Mouse (Mus musculus) CH12.LX (cell line): ENCODE data around the gene Dhx16. TPM values are rescaled to one million over a fixed set of nuclear protein-coding genes. Genes with fewer than 3 reads are reported as not detected.

Experiments used
- DNase-seq: peaks from one replicate; pipeline ENCODE4 v3.0.0-alpha.2; 2013; ENCODE audit errors: extremely low read depth
- H3K27ac ChIP-seq: 2 replicates; pipeline ENCODE4 v1.5.1; 2012; ENCODE audit warnings: low read depth, mild to moderate bottlenecking, control low read depth, moderate library complexity; ENCODE audit not compliant: insufficient read depth
- H3K27me3 ChIP-seq: replicated peaks from 2 replicates; pipeline ENCODE3; 2012; ENCODE audit warnings: inconsistent platforms
- H3K36me3 ChIP-seq, 2 experiments: replicated peaks in 1 of 2; 2 replicates each; pipeline versions ENCODE3 to v1.6.1; 2012; ENCODE audit warnings: inconsistent platforms in 1 of 2, low read length in 1 of 2, mild to moderate bottlenecking in 1 of 2, mixed read lengths in 1 of 2, moderate library complexity in 1 of 2; ENCODE audit not compliant: control insufficient read depth in 1 of 2, insufficient read depth in 1 of 2
- H3K4me1 ChIP-seq, 2 experiments: 2 replicates each; pipeline ENCODE4 v1.6.1; 2012; ENCODE audit warnings: inconsistent platforms in 1 of 2, moderate library complexity in 1 of 2; ENCODE audit not compliant: insufficient read depth in 2 of 2, control insufficient read depth in 1 of 2
- H3K4me2 ChIP-seq: 2 replicates; pipeline ENCODE4 v1.6.1; 2012; ENCODE audit warnings: low read depth, mild to moderate bottlenecking, control low read depth; ENCODE audit not compliant: poor library complexity, insufficient read depth, severe bottlenecking
- H3K4me3 ChIP-seq, 3 experiments: fragments of 150-350 bp in 1 of 3; sonication (generic) in 1 of 3; replicated peaks in 1 of 3; 2 replicates each; pipeline versions ENCODE3 to v1.5.1; 2011 to 2012; ENCODE audit warnings: low read depth in 2 of 3, low read length in 2 of 3, mild to moderate bottlenecking in 2 of 3, moderate library complexity in 2 of 3, control low read depth in 1 of 3, improper control_type of control experiment in 1 of 3, inconsistent platforms in 1 of 3, mixed read lengths in 1 of 3; ENCODE audit not compliant: poor library complexity in 1 of 3
- H3K79me2 ChIP-seq: replicated peaks from 2 replicates; pipeline ENCODE4 v1.6.1; 2012; ENCODE audit warnings: mild to moderate bottlenecking, moderate library complexity; ENCODE audit not compliant: control insufficient read depth, poor library complexity, insufficient read depth, severe bottlenecking; ENCODE audit errors: extremely low read depth
- H3K9ac ChIP-seq: 2 replicates; pipeline ENCODE4 v1.6.1; 2012; ENCODE audit warnings: low read depth, mild to moderate bottlenecking, control low read depth, moderate library complexity; ENCODE audit not compliant: insufficient read depth
- H3K9me3 ChIP-seq: replicated peaks from 2 replicates; pipeline ENCODE3; 2012; ENCODE audit warnings: low read length, inconsistent platforms, mixed read lengths
- CHD2 ChIP-seq: IDR thresholded peaks from 2 replicates; pipeline ENCODE4 v1.6.1; 2011; ENCODE audit warnings: low read length, improper control_type of control experiment
- ELF1 ChIP-seq: IDR thresholded peaks from 2 replicates; pipeline ENCODE4 v1.6.1; 2014; ENCODE audit warnings: low read depth, mild to moderate bottlenecking, inconsistent platforms, low read length, improper control_type of control experiment
- ETS1 ChIP-seq: conservative IDR thresholded peaks from 2 replicates; pipeline ENCODE4 v1.6.1; 2012; ENCODE audit warnings: low read depth, mild to moderate bottlenecking, inconsistent platforms, low read length, improper control_type of control experiment, moderate library complexity
- GABPA ChIP-seq: IDR thresholded peaks from 2 replicates; pipeline ENCODE4 v1.6.1; 2012; ENCODE audit warnings: low read depth, low read length, improper control_type of control experiment, inconsistent platforms; ENCODE audit not compliant: insufficient replicate concordance
- JUN ChIP-seq: IDR thresholded peaks from 2 replicates; pipeline ENCODE4 v1.6.1; 2011; ENCODE audit warnings: low read depth, mild to moderate bottlenecking, low read length, improper control_type of control experiment, moderate library complexity; ENCODE audit not compliant: insufficient read depth
- PAX5 ChIP-seq: IDR thresholded peaks from 2 replicates; pipeline ENCODE4 v1.6.1; 2012; ENCODE audit warnings: low read length, inconsistent platforms, mixed read lengths
- POLR2A ChIP-seq: IDR thresholded peaks from 2 replicates; pipeline ENCODE4 v1.6.1; 2011; ENCODE audit warnings: low read depth, mild to moderate bottlenecking, improper control_type of control experiment, low read length
- POLR2AphosphoS2 ChIP-seq: IDR thresholded peaks from 2 replicates; pipeline ENCODE4 v1.6.1; 2011; ENCODE audit warnings: low read depth, low read length, improper control_type of control experiment
- RAD21 ChIP-seq: IDR thresholded peaks from 2 replicates; pipeline ENCODE4 v1.6.1; 2011; ENCODE audit warnings: low read depth, mild to moderate bottlenecking, low read length, improper control_type of control experiment, moderate library complexity
- SIN3A ChIP-seq: IDR thresholded peaks from 2 replicates; pipeline ENCODE4 v1.6.1; 2012; ENCODE audit warnings: low read length, improper control_type of control experiment, inconsistent platforms
- SMC3 ChIP-seq: IDR thresholded peaks from 2 replicates; pipeline ENCODE4 v1.6.1; 2011; ENCODE audit warnings: low read depth, low read length, improper control_type of control experiment
- UBTF ChIP-seq: IDR thresholded peaks from 2 replicates; pipeline ENCODE4 v1.6.1; 2012; ENCODE audit warnings: low read depth, mild to moderate bottlenecking, inconsistent platforms, low read length, improper control_type of control experiment, moderate library complexity
- dilution Hi-C: fragments of 300-500 bp; cut with MboI; formaldehyde crosslinking; loops from 2 replicates; pipeline ENCODE4 v1.14.3; 2020; ENCODE audit warnings: low sequenced_read_pairs; ENCODE audit not compliant: extremely low pct_unique_long_range_greater_than_20kb, extremely low pct_ligation_motif_present
- in situ Hi-C: fragments of 300-500 bp; cut with MboI; formaldehyde crosslinking; loops from 3 replicates; pipeline ENCODE4 v1.14.3; 2019; ENCODE audit warnings: low sequenced_read_pairs, low pct_ligation_motif_present, low pct_unique_long_range_greater_than_20kb, mixed read lengths
- polyA plus RNA-seq: library from polyadenylated mRNA; unstranded; fragments of >175 nt; gene quantifications from 2 replicates; pipeline ENCODE4 v1.2.1, GENCODE M21; 2012; ENCODE audit warnings: low read depth; ENCODE audit not compliant: insufficient read length
- total RNA-seq, 2 experiments: library from RNA; depleted of rRNA; stranded (reverse); fragments of 300-350 nt in 1 of 2; fragments of >200 nt in 1 of 2; gene quantifications; 2 replicates each; pipeline ENCODE4 v1.2.3; 2012 to 2014

Gene Dhx16
- total and polyA plus RNA-seq, 3 experiments = 74.8 to 107 (median 75.3) TPM

DNA sequence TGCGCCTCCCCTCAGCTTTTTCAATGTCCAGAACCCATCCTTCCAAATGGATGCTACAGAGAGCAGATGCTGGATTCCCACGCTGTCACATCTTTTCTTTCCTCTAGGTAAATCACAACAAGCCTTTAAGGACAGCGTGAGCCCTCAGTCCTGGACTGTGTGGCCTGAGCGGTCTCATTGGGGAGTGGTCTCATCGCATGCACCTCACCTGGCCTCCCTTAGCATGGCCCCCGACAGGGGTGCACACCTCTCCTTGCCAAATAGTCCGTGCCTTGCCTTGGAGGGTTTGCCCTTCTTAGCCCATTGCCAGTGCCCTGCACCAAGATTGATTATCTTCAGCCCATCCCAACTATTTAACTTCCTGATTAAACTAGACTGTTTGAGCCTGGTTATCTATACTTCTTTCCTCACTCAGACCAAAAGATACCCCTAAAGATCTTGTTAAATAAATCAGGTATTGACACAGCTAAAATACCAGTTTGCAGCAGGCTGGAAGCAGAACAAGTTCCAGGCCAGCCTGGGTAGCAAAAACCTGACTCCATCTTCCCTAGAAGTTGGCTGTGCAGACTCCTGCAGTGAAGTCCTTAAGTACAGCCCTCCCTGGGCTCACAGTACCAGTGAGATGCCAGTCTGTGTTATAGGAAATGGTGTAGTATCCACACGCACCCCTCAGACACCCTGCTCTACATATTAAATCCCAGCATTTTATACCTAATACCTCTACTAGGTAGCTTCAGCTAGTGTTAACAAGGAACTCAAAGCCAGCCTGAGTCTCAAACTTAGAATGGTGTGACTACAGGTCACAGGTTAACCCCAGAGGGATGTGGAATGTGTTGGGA, 47.0 kb upstream of the Dhx16 start:
- Histone ChIP-seq H3K27ac (no peak overlapping the region), H3K36me3 (peaks cover 51 to 86% of the 10 kb centered on the region in 2 experiments), H3K79me2 (peaks cover 34% of the 10 kb centered on the region), H3K27me3 (no peaks in the 10 kb centered on the region), H3K4me2 (no peak overlapping the region), H3K9ac (no peak overlapping the region), H3K4me1 (peaks cover 11 to 25% of the 10 kb centered on the region in 2 experiments), H3K9me3 (peaks cover 7% of the 10 kb centered on the region), H3K4me3 (no peak overlapping the region)
- in situ Hi-C loops (no loop called here), dilution Hi-C loops (no loop called here)
- no peak for DNase-seq
- TF ChIP-seq GABPA (no peak), PAX5 (no peak), JUN (no peak), UBTF (no peak), SMC3 (no peak), RAD21 (no peak), SIN3A (peak; percentile 29; the same call in 1 of the 2 replicates), ETS1 (no peak), POLR2A (peak; percentile 12), POLR2AphosphoS2 (peak; percentile 98; the same call in 1 of the 2 replicates), ELF1 (no peak)

DNA sequence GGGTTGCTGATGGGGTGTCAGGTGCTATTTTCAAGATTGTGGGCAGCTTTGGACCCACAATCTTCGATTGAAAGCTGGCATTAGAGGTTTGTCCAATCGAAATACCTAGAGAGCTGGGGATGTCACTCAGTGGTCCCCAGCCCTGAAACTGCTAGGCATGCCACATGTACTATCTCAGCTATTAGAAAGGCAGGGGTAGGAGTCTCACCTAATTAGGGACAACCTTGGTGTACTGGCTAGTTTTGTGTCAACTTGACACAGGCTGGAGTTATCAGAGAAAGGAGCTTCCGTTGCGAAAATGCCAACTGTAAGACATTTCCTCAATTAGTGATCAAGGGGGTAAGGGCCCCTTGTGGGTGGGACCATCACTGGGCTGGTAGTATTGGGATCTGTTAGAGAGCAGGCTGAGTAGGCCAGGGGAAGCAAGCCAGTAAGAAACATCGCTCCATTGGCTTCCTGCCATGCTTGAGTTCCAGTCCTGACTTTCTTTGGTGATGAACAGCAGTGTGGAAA, 46.3 kb upstream of the Dhx16 start:
- DNase-seq = no peak
- Histone ChIP-seq H3K4me2 (no peak overlapping the region), H3K9me3 (peaks cover 7% of the 10 kb centered on the region), H3K4me3 (no peak overlapping the region), H3K27ac (no peak overlapping the region), H3K4me1 (peaks cover 11 to 25% of the 10 kb centered on the region in 2 experiments), H3K9ac (no peak overlapping the region), H3K79me2 (peaks cover 38% of the 10 kb centered on the region), H3K36me3 (peaks cover 51 to 79% of the 10 kb centered on the region in 2 experiments), H3K27me3 (no peaks in the 10 kb centered on the region)
- dilution Hi-C loops (no loop called here), in situ Hi-C loops (no loop called here)
- TF ChIP-seq RAD21 = no peak
- TF ChIP-seq SMC3 = 0 out of 2 replicates have a peak, but pooled peaks have one; percentile 2
- TF ChIP-seq POLR2AphosphoS2 = peak; percentile 94; the same call in 1 of the 2 replicates
- peak; percentile 51; the same call in 1 of the 2 replicates for TF ChIP-seq POLR2A
- peak; percentile 63 for TF ChIP-seq CHD2
- no peak for TF ChIP-seq JUN
